Mouse (Mus musculus) embryonic fibroblast, embryonic 13.5 days (primary cell): ENCODE measurements around the gene Pcdh9. TPM values are rescaled to one million over a fixed set of nuclear protein-coding genes. Genes with fewer than 3 reads are reported as not detected.

Experiments used
- H3K27ac ChIP-seq: 2 replicates; pipeline ENCODE4 v1.5.1; 2012; ENCODE audit warnings: low read length, control low read depth, inconsistent platforms; ENCODE audit not compliant: insufficient read depth
- H3K4me1 ChIP-seq: 2 replicates; pipeline ENCODE4 v1.6.1; 2011; ENCODE audit warnings: low read length; ENCODE audit not compliant: control insufficient read depth, insufficient read depth
- H3K4me3 ChIP-seq: 2 replicates; pipeline ENCODE4 v1.5.1; 2011; ENCODE audit warnings: mild to moderate bottlenecking, control low read depth, low read length; ENCODE audit not compliant: insufficient read depth
- CTCF ChIP-seq: IDR thresholded peaks from 2 replicates; pipeline ENCODE4 v1.5.1; 2011; ENCODE audit warnings: mild to moderate bottlenecking, control low read depth, low read length, moderate library complexity, borderline replicate concordance; ENCODE audit not compliant: insufficient read depth
- POLR2A ChIP-seq: IDR thresholded peaks from 2 replicates; pipeline ENCODE4 v1.6.1; 2011; ENCODE audit warnings: low read depth, mild to moderate bottlenecking, control low read depth, low read length, moderate library complexity
- polyA plus RNA-seq: library from polyadenylated mRNA; stranded (reverse); fragments of >200 nt; gene quantifications from 2 replicates; pipeline ENCODE4 v1.2.4, GENCODE M21; 2011; ENCODE audit warnings: low read depth; ENCODE audit not compliant: missing spikeins, insufficient read length

Pcdh9 gene
- polyA plus RNA-seq, 1 experiment, result 29.6 TPM

DNA sequence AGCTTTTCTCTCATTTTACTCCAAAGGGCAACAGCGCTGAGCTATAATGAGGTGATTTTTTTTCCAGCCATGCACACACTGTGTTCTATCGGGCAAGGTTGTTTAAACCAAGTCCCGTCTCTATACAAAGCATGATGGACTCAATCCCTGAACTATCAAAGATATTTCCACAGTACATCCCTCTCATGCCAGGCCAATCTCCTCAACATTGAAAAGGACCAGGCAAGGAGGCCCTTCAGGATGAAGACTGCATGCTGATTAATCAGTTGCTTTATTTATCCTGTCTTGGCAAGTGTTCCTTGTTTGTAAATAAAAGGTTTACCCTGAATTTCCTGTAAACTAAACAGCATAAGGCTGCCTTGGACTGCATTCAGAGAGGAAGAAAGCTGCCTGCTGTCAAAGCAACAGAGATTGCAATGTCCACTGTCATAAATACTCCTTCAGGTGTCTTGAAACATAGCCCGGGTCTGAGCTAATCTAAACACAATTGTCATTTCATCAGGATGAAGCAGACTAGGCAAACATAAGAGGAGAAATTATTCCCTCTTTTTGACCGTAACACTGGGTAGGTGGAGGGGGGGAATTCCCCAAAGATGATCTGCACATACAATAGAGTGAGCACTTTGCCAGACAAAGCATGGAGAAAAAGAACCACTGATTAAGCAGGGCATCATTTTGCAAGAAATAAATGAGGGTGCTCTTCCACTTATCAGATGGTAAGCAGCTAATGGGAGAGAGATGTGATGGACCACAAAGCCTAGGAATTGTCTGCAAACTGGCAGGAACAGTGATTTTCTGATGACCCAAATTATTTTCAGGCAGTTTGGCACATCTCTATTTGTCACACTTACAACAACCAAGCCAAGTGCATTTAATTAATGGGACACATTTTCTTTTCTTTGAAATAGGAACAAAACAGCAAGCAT is 822.8 kb downstream of the Pcdh9 start:
- H3K27ac ChIP-seq, result peak overlapping the region; percentile 6; the same call in 1 of the 2 replicates
- H3K4me3 ChIP-seq, result no peak overlapping the region
- no peak for TF ChIP-seq POLR2A
- peaks cover 11% of the 10 kb centered on the region for H3K4me1 ChIP-seq

- Histone ChIP-seq H3K27ac (peak overlapping the region; percentile 6; the same call in 1 of the 2 replicates), H3K4me3 (no peak overlapping the region), H3K4me1 (peaks cover 10% of the 10 kb centered on the region)
- TF ChIP-seq POLR2A (no peak), CTCF (no peak)
Observed at GRCm38 (mm10) chr14:93066732-93067410, 823.6 kb downstream of the Pcdh9 start.

GRCm38 (mm10) chr14:93061824-93062620 is 828.5 kb downstream of the Pcdh9 start:
- no peak for TF ChIP-seq CTCF
- peaks cover 3% of the 10 kb centered on the region for H3K4me1 ChIP-seq
- H3K4me3 ChIP-seq, result no peak overlapping the region
- peak overlapping the region; percentile 65; the same call in 1 of the 2 replicates for H3K27ac ChIP-seq

- TF ChIP-seq CTCF (no peak), POLR2A (no peak)
- H3K27ac ChIP-seq, result no peak overlapping the region
- H3K4me3 ChIP-seq, result no peak overlapping the region
- peaks cover 3% of the 10 kb centered on the region; the same call in 1 of the 2 replicates for H3K4me1 ChIP-seq
Observed at GRCm38 (mm10) chr14:93058799-93059198, 831.7 kb downstream of the Pcdh9 start.

DNA sequence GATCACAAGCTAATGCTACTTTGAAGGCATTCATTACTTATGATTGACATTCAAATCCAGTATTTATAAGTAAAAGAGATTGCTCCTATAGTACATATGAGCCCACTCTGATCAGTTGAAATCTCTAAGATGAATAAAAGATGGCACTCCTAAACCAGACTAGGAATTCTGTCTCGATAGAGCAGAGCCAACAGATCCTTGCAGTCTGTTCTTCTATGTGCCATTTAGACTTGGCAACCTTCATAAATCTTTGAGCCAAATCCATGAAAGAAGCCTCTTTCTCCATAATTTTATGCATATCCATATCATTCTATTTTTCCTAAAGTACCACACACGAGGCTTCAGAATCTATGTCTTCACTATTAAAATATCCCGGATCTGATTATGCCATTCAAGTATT is 834.5 kb downstream of the Pcdh9 start:
- TF ChIP-seq CTCF (no peak), POLR2A (no peak)
- Histone ChIP-seq H3K4me3 (no peak overlapping the region), H3K4me1 (peaks cover 3% of the 10 kb centered on the region; the same call in 1 of the 2 replicates), H3K27ac (no peak overlapping the region)

DNA sequence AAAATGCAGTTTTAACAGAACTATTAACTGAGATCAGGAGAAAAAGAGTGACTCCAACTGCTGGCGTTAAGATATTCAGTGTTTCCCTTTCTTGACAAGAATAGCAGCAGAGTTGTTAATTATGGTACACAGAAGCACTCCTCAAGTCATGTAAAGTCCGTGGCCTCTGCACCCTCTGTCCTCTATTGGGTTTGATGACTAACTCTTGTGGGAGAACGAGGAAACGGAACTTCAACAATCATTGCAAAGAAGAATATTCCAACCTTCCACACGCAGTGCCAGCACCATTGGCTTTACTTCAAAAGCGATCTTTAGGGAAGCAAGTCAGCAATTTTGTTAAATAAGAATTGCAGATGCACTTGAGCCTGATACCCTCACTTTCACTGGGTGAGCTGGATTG is 849.9 kb downstream of the Pcdh9 start:
- Histone ChIP-seq H3K27ac (no peak overlapping the region), H3K4me3 (no peak overlapping the region), H3K4me1 (0 out of 2 replicates have a peak, but pooled peaks cover 2% of the 10 kb centered on the region)
- TF ChIP-seq CTCF, result no peak

- Histone ChIP-seq H3K4me1 (0 out of 2 replicates have a peak, but pooled peaks cover 2% of the 10 kb centered on the region), H3K27ac (no peak overlapping the region), H3K4me3 (no peak overlapping the region)
- no peak for TF ChIP-seq CTCF
- TF ChIP-seq POLR2A, result no peak
Observed at GRCm38 (mm10) chr14:93039326-93040221, 850.9 kb downstream of the Pcdh9 start.

- TF ChIP-seq POLR2A, result no peak
- TF ChIP-seq CTCF, result no peak
- no peak overlapping the region for H3K4me3 ChIP-seq
Observed at GRCm38 (mm10) chr14:93009147-93010064, 881.1 kb downstream of the Pcdh9 start.

More at GRCm38 (mm10) chr14:93009147-93010064, 881.1 kb downstream of the Pcdh9 start:
- no peaks in the 10 kb centered on the region for H3K4me1 ChIP-seq
- no peak overlapping the region for H3K27ac ChIP-seq
